Mouse (Mus musculus) CH12.LX (cell line): ENCODE data around the gene Ankrd50.

ENCODE experiments used
- CHD1 ChIP-seq: IDR thresholded peaks from 2 replicates; pipeline ENCODE4 v1.6.1; 2012; ENCODE audit warnings: low read depth, low read length, improper control_type of control experiment, inconsistent platforms
- CTCF ChIP-seq, 2 experiments: IDR thresholded peaks in 1 of 2; conservative IDR thresholded peaks in 1 of 2; 2 replicates each; pipeline ENCODE4 v1.5.1; 2011 to 2012; ENCODE audit warnings: low read depth in 2 of 2, low read length in 2 of 2, improper control_type of control experiment in 1 of 2, inconsistent platforms in 1 of 2, mild to moderate bottlenecking in 1 of 2, moderate library complexity in 1 of 2
- EP300 ChIP-seq: IDR thresholded peaks from 2 replicates; pipeline ENCODE4 v1.6.1; 2011; ENCODE audit warnings: low read length, improper control_type of control experiment
- ETS1 ChIP-seq: conservative IDR thresholded peaks from 2 replicates; pipeline ENCODE4 v1.6.1; 2012; ENCODE audit warnings: low read depth, mild to moderate bottlenecking, inconsistent platforms, low read length, improper control_type of control experiment, moderate library complexity
- GABPA ChIP-seq: IDR thresholded peaks from 2 replicates; pipeline ENCODE4 v1.6.1; 2012; ENCODE audit warnings: low read depth, low read length, improper control_type of control experiment, inconsistent platforms; ENCODE audit not compliant: insufficient replicate concordance
- MEF2A ChIP-seq: IDR thresholded peaks from 2 replicates; pipeline ENCODE4 v1.6.1; 2014; ENCODE audit warnings: low read depth, mild to moderate bottlenecking, inconsistent platforms, low read length, improper control_type of control experiment, borderline replicate concordance
- NRF1 ChIP-seq: IDR thresholded peaks from 2 replicates; pipeline ENCODE4 v1.6.1; 2014; ENCODE audit warnings: low read depth, mild to moderate bottlenecking, inconsistent platforms, low read length, improper control_type of control experiment, moderate library complexity
- POLR2A ChIP-seq: IDR thresholded peaks from 2 replicates; pipeline ENCODE4 v1.6.1; 2011; ENCODE audit warnings: low read depth, mild to moderate bottlenecking, improper control_type of control experiment, low read length
- TBP ChIP-seq: conservative IDR thresholded peaks from 2 replicates; pipeline ENCODE4 v1.6.1; 2011; ENCODE audit warnings: low read depth, low read length, improper control_type of control experiment
- UBTF ChIP-seq: IDR thresholded peaks from 2 replicates; pipeline ENCODE4 v1.6.1; 2012; ENCODE audit warnings: low read depth, mild to moderate bottlenecking, inconsistent platforms, low read length, improper control_type of control experiment, moderate library complexity
- USF2 ChIP-seq: conservative IDR thresholded peaks from 2 replicates; pipeline ENCODE4 v1.6.1; 2011; ENCODE audit warnings: low read depth, low read length, improper control_type of control experiment
- ZKSCAN1 ChIP-seq: IDR thresholded peaks from 2 replicates; pipeline ENCODE4 v1.6.1; 2012; ENCODE audit warnings: low read depth, inconsistent platforms, low read length, improper control_type of control experiment, borderline replicate concordance

DNA sequence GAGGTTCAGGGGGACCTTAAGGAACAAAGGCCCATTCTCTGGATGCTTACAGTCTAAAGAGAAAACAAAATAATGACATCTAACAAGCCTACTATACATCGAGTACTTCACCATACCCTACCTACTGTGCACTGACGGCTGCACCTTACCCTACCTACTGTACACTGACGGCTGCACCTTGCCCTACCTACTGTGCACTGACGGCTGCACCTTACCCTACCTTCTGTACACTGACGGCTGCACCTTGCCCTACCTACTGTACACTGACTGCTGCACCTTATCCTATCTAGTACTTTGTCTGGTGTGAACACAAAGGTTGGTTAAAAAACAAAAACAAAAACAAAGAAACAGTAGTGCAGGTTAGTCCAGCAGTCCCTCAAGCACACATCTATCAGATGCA lies 18.5 kb downstream of the Ankrd50 start:
- TF ChIP-seq ETS1 (no peak), MEF2A (no peak), EP300 (no peak), USF2 (no peak), CTCF (conservative IDR thresholded peaks at IDR 0.05 in 1 of 2, IDR thresholded peaks at IDR 0.05 in 1 of 2; ENCODE audit: low read depth in 2 of 2, low read length in 2 of 2) (no peak), ZKSCAN1 (no peak), POLR2A (no peak), CHD1 (no peak), GABPA (no peak), UBTF (no peak), NRF1 (no peak), TBP (no peak)
